Mouse (Mus musculus) right cerebral cortex, postnatal 25 days (tissue): ENCODE data around the gene Il6ra.

ENCODE experiments used
- DNase-seq: peaks from one replicate; pipeline ENCODE4 v3.0.0; 2022

Il6ra gene

GRCm38 (mm10) chr3:89909703-89910542 is 3.1 kb downstream of the Il6ra start:
- no peak for DNase-seq

GRCm38 (mm10) chr3:89908836-89909235 is 4.2 kb downstream of the Il6ra start:
- no peak for DNase-seq

GRCm38 (mm10) chr3:89907846-89908245 is 5.2 kb downstream of the Il6ra start:
- DNase-seq, result no peak

GRCm38 (mm10) chr3:89899511-89899908 is 13.5 kb downstream of the Il6ra start:
- no peak for DNase-seq

GRCm38 (mm10) chr3:89898870-89899510 is 14.0 kb downstream of the Il6ra start:
- no peak for DNase-seq

GRCm38 (mm10) chr3:89898011-89898410 is 15.0 kb downstream of the Il6ra start:
- DNase-seq, result no peak

GRCm38 (mm10) chr3:89897204-89897796 is 15.7 kb downstream of the Il6ra start:
- DNase-seq, result no peak

GRCm38 (mm10) chr3:89896571-89896970 is 16.4 kb downstream of the Il6ra start:
- DNase-seq, result no peak

- no peak for DNase-seq
These were observed 20.4 kb downstream of the Il6ra start for GRCm38 (mm10) chr3:89892517-89893106.

GRCm38 (mm10) chr3:89891696-89892095 is 21.3 kb downstream of the Il6ra start:
- no peak for DNase-seq

GRCm38 (mm10) chr3:89889841-89890430 is 23.1 kb downstream of the Il6ra start:
- DNase-seq, result no peak

- no peak for DNase-seq
These were observed 25.3 kb downstream of the Il6ra start for GRCm38 (mm10) chr3:89887582-89888230.

GRCm38 (mm10) chr3:89885766-89886165 is 27.2 kb downstream of the Il6ra start:
- DNase-seq, result no peak

- DNase-seq, result no peak
These were observed 29.4 kb downstream of the Il6ra start for GRCm38 (mm10) chr3:89883582-89884041.

- DNase-seq, result no peak
These were observed 30.3 kb downstream of the Il6ra start for GRCm38 (mm10) chr3:89882556-89883181.

GRCm38 (mm10) chr3:89880036-89880851 is 32.8 kb downstream of the Il6ra start:
- no peak for DNase-seq

- no peak for DNase-seq
These were observed 33.7 kb downstream of the Il6ra start for GRCm38 (mm10) chr3:89879326-89879725.

- DNase-seq, result no peak
These were observed 34.5 kb downstream of the Il6ra start for GRCm38 (mm10) chr3:89878456-89878855.

- no peak for DNase-seq
These were observed 35.9 kb downstream of the Il6ra start for GRCm38 (mm10) chr3:89877129-89877528.

GRCm38 (mm10) chr3:89876469-89876868 is 36.5 kb downstream of the Il6ra start:
- no peak for DNase-seq

- no peak for DNase-seq
These were observed 37.2 kb downstream of the Il6ra start for GRCm38 (mm10) chr3:89875781-89876180.
